Mouse (Mus musculus) cerebellum, adult 8-10 months (tissue): Measurements from ENCODE around the gene Rpl10.

Experiments used
- DNase-seq: peaks from one replicate; pipeline ENCODE4 v3.0.0; 2022

Gene Rpl10

GRCm38 (mm10) chrX:74281732-74282394, 11.3 kb downstream of the Rpl10 start, which contains the start of the genes Taz and Dnase1l1:
TSS of gene Taz (plus strand) at chrX:74281912.
TSS of gene Dnase1l1 (minus strand) at chrX:74282337.
- peak; percentile 67 for DNase-seq

- peak; percentile 75 for DNase-seq
Measured at GRCm38 (mm10) chrX:74282395-74283091, 11.9 kb downstream of the Rpl10 start.

DNA sequence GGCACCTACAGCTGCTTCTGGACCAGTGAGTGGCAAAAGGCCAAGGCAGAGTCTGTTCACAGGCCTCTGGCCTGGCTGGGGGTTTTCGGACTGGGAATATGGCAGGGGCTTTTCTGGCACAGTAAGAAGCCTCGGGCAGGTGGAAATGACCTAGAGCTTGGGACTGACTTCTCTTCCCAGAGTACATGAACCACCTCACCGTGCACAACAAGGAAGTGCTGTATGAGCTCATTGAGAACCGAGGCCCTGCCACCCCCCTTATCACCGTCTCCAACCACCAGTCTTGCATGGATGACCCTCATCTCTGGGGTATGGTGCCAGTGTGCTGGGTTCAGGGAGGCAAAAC, 12.5 kb downstream of the Rpl10 start:
- no peak for DNase-seq

DNA sequence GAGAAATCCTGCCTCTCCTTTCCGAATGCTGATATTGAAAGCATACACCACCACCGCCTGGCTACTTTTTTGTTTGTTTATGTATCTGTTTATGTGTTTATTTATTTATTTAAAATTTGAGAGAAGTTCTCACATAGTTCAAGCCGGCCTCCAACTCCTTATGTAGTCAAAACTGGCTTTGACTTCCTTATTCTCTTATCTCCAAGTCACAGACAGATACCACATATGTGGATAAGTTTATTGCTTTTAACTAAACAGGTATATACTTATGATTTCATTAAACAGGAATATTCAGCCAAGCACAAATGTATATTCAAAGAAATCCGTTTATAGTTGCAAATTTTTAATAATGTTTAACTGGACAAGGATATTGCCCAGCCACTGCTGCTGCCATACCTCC, 22.8 kb downstream of the Rpl10 start:
- no peak for DNase-seq

DNA sequence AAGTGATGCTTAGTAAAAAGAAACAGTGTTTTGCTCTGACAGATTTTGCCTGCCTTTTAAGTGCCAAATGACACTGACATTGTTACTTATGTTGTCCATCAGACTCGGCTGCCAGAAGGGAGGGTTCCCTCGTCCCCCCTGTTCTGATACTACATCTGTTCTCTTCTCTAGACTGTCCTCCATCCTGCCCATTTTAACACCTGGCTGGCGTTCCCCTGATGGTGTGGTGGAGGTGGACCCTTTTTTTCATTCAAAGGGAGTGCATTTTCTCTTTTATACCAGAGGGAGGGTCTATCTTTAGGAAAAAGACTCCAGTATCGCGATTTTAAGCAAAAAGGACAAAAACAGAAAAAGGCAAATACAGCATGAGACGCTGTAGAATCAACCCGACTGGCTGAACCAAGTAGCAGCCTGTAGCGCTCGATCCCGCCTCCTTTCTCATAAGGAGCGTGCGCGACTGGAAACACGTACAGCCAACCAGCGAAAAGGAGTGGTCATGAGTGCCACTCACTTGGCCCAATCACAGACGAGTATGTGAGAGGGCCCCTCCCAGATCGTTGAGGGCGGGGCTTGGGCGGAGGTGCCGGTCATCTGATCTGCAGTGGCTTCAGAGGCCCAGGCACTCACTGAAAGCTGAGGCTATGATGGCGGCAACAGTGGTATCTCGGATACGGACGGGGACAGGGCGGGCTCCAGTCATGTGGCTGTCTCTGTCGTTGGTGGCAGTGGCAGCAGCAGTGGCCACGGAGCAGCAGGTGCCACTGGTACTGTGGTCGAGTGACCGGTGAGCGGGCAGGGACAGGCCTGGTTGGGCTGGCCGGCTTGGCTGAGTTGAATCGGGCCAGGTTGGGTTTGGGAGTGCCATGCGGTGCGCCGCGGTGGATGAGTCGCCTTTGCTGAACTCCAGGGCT, 26.2 kb downstream of the Rpl10 start, which contains the start of gene Atp6ap1:
Atp6ap1 (plus strand) TSS at position 560 of the 911 bp plus-strand sequence.
- DNase-seq: peak; percentile 91

GRCm38 (mm10) chrX:74298348-74298747, 27.7 kb downstream of the Rpl10 start:
- DNase-seq: no peak

- no peak for DNase-seq
Measured at GRCm38 (mm10) chrX:74299721-74300120, 29.1 kb downstream of the Rpl10 start.

DNA sequence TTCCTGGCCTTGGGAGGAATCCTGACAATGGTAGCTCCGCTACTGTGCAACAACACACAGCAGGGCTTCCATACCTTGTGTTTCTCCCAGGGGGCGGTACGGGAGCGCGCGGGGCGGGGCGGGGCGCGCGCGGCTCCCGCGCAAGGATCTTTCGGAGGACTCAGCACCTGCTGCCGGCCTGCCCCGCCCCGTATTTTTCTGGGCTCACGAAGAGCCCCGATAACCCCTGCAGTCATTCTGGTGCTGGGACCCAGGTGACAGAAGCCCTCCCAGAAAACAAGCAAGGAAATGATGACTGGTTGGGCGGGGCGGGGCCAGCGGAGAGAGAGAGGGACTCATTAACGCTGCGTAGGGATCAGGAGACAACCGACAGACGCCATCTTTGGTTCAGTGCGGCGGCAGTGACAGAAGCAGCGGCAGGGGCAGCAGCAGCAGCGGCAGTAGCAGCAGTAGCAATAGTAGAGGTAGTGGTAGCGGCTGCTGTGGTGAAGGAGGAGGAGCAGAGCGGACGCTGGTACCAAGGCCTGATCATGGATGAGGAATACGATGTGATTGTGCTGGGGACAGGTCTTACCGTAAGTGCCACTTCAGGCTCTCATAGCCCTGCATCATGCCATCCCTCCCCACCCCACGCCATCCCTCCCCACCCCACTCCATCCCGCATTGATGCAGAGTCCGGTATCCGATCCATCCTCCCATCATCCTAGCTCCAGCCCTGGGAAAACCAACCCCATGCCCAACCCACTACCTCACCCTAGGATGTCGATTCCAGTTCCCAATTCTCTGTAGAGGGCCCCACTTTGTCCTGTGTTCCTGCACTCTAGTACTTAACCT, 34.5 kb downstream of the Rpl10 start, which contains the start of gene Gdi1:
Gdi1 (plus strand) TSS at position 132 of the 834 bp plus-strand sequence.
- DNase-seq: peak; percentile 76

- DNase-seq: peak; percentile 77
Measured at GRCm38 (mm10) chrX:74312540-74313464, 42.2 kb downstream of the Rpl10 start, which contains the start of gene Fam50a. TSS of gene Fam50a (plus strand) at chrX:74313033.
